8 mouse cellular contexts compared by ENCODE assay signal in genomic region chr13:70841421-70841904, GRCm38 (mm10). TPM values are rescaled to one million over a fixed set of nuclear protein-coding genes. Genes with fewer than 3 reads are reported as not detected.
DNase-seq lines count a peak whose midpoint lies in the region; ATAC-seq and TF ChIP-seq lines count a peak whose summit lies in the region.

TSS of gene Adamts16 (minus strand) at chr13:70841811.

- WGBS in hindbrain, embryonic 11.5 days: 1% methylated on average over 18 of the region's 18 CpGs
- WGBS in liver, embryonic 11.5 days: 3% methylated on average over 18 of the region's 18 CpGs
- WGBS in stomach, embryonic 16.5 days: 3% methylated on average over 18 of the region's 18 CpGs

- peak within 1 kb of the TSS; percentile 52 for H3K4me3 ChIP-seq in gastrocnemius, adult 2 months
- peak within 1 kb of the TSS; percentile 19 for H3K4me3 ChIP-seq in hindbrain, embryonic 11.5 days (ENCODE audit: low read depth, low read length)
- peak within 1 kb of the TSS; percentile 17; the same call in 1 of the 2 replicates for H3K4me3 ChIP-seq in liver, embryonic 11.5 days (ENCODE audit: low read depth, low read length)
- H3K4me3 ChIP-seq in stomach, embryonic 16.5 days (replicated peaks; ENCODE audit: low read length): peak within 1 kb of the TSS; percentile 33

- H3K4me2 ChIP-seq in hindbrain, embryonic 11.5 days (replicated peaks; ENCODE audit: low read depth, low read length): peak within 1 kb of the TSS; percentile 52
- H3K4me2 ChIP-seq in liver, embryonic 11.5 days: peak within 1 kb of the TSS; percentile 55
- peak within 1 kb of the TSS; percentile 41 for H3K4me2 ChIP-seq in stomach, embryonic 16.5 days (ENCODE audit: low read depth, low read length)

- no peak for DNase-seq in gastrocnemius, adult 2 months
- DNase-seq in gastrocnemius, adult 18-20 months (ENCODE audit: low spot score): no peak
- DNase-seq in brain, adult 2 months (ENCODE audit: low read depth, low spot score): peak; percentile 35
- DNase-seq in hindbrain, embryonic 11.5 days (ENCODE audit: low spot score): peak; percentile 32
- DNase-seq in liver, embryonic 11.5 days (ENCODE audit: low spot score): no peak
- no peak for DNase-seq in MN1 (ENCODE audit: low spot score)

- H3K36me3 ChIP-seq in hindbrain, embryonic 11.5 days (ENCODE audit: control insufficient read depth, insufficient read depth, low read length): no peaks in the 10 kb centered on the region
- no peaks in the 10 kb centered on the region for H3K36me3 ChIP-seq in liver, embryonic 11.5 days (ENCODE audit: control insufficient read depth, insufficient read depth, low read length)
- no peaks in the 10 kb centered on the region for H3K36me3 ChIP-seq in stomach, embryonic 16.5 days (ENCODE audit: control insufficient read depth, insufficient read depth, low read length)

- H3K9me3 ChIP-seq in hindbrain, embryonic 11.5 days (ENCODE audit: control insufficient read depth, low read length): no peaks in the 10 kb centered on the region
- H3K9me3 ChIP-seq in liver, embryonic 11.5 days (ENCODE audit: control insufficient read depth, low read length): no peaks in the 10 kb centered on the region
- H3K9me3 ChIP-seq in stomach, embryonic 16.5 days (replicated peaks; ENCODE audit: control insufficient read depth, low read length): no peaks in the 10 kb centered on the region

- H3K27me3 ChIP-seq in hindbrain, embryonic 11.5 days (ENCODE audit: control insufficient read depth, insufficient read depth, low read length): peaks cover 13% of the 10 kb centered on the region; the same call in 1 of the 2 replicates
- peaks cover 25% of the 10 kb centered on the region for H3K27me3 ChIP-seq in liver, embryonic 11.5 days (replicated peaks; ENCODE audit: control insufficient read depth, insufficient read depth, low read length)
- peaks cover 19% of the 10 kb centered on the region for H3K27me3 ChIP-seq in stomach, embryonic 16.5 days (ENCODE audit: control insufficient read depth, insufficient read depth, low read length)

- ATAC-seq in hindbrain, embryonic 11.5 days (ENCODE audit: low FRiP score): peak; percentile 59
- ATAC-seq in liver, embryonic 11.5 days (replicated peaks; ENCODE audit: low FRiP score): no peak
- ATAC-seq in stomach, embryonic 16.5 days (ENCODE audit: insufficient read depth, low FRiP score): no peak
- ATAC-seq in CD4-positive, CD25-positive, alpha-beta regulatory T cell, adult 4 months: no peak

- no peak within 1 kb of the TSS for H3K27ac ChIP-seq in gastrocnemius, adult 2 months
- no peak within 1 kb of the TSS for H3K27ac ChIP-seq in hindbrain, embryonic 11.5 days (ENCODE audit: low read depth, low read length)
- H3K27ac ChIP-seq in liver, embryonic 11.5 days (ENCODE audit: low read depth, low read length): no peak within 1 kb of the TSS
- H3K27ac ChIP-seq in stomach, embryonic 16.5 days (ENCODE audit: low read length): no peak within 1 kb of the TSS

- no peak for TF ChIP-seq CTCF in gastrocnemius, adult 2 months (IDR thresholded peaks at IDR 0.05)

- H3K9ac ChIP-seq in hindbrain, embryonic 11.5 days (ENCODE audit: low read depth, low read length): 0 out of 2 replicates have a peak within 1 kb of the TSS, but pooled peaks have one; percentile 21
- no peak within 1 kb of the TSS for H3K9ac ChIP-seq in liver, embryonic 11.5 days (ENCODE audit: low read depth, low read length)
- peak within 1 kb of the TSS; percentile 46; the same call in 1 of the 2 replicates for H3K9ac ChIP-seq in stomach, embryonic 16.5 days (ENCODE audit: low read length)

- H3K4me1 ChIP-seq in hindbrain, embryonic 11.5 days (replicated peaks; ENCODE audit: control insufficient read depth, insufficient read depth, low read length): 0 out of 2 replicates have a peak, but pooled peaks cover 2% of the 10 kb centered on the region
- H3K4me1 ChIP-seq in liver, embryonic 11.5 days (replicated peaks; ENCODE audit: control insufficient read depth, insufficient read depth, low read length): no peaks in the 10 kb centered on the region; the same call in 1 of the 2 replicates
- no peaks in the 10 kb centered on the region for H3K4me1 ChIP-seq in stomach, embryonic 16.5 days (ENCODE audit: control insufficient read depth, insufficient read depth, low read length)

- intact Hi-C loops in gastrocnemius, adult 2 months (cut with DNase I): loop anchor here (10.0 kb wide), 1 partner anchor 163 kb away; no protein-coding TSS in a partner anchor

RNA-seq across cellular contexts. Expression of gene Adamts16, which starts in this region (rescaled TPM):
- total RNA-seq in gastrocnemius, adult 2 months (2021): under 1 TPM; 0.20 to 0.56 TPM
- total RNA-seq in gastrocnemius, adult 18-20 months (2021): under 1 TPM; 0.14 to 0.24 TPM
- polyA plus RNA-seq in hindbrain, embryonic 11.5 days (2014; fragmentation: Nextera tagmentation; extraction: Ambion mirVana): 1.1 TPM in 2 replicates
- 0.14 and 0.19 TPM in 2 replicates for polyA plus RNA-seq in liver, embryonic 11.5 days (2014; fragmentation: Nextera tagmentation; extraction: Ambion mirVana)
- polyA plus RNA-seq in stomach, embryonic 16.5 days (2015; fragmentation: Nextera tagmentation; extraction: Ambion mirVana): 2.6 and 3.7 TPM in 2 replicates
- polyA plus RNA-seq in CD4-positive, CD25-positive, alpha-beta regulatory T cell, adult 4 months (2017; shearing (Covaris generic)): not detected

Comparison
In these comparisons a context has a peak if more than half of its experiments do, and no peak if none do; other contexts are left out.
1. DNase-seq: peak in brain, adult 2 months (single experiment) and hindbrain, embryonic 11.5 days (single experiment); none in gastrocnemius, adult 2 months (single experiment), gastrocnemius, adult 18-20 months (single experiment), liver, embryonic 11.5 days (single experiment) and MN1 (single experiment).
2. Peak in every context shown above with its lines, with median percentiles within 50 percentile points of each other: H3K4me3 ChIP-seq and H3K4me2 ChIP-seq.